Comparison of ENCODE assay signal across 8 mouse cellular contexts in the genomic region with DNA sequence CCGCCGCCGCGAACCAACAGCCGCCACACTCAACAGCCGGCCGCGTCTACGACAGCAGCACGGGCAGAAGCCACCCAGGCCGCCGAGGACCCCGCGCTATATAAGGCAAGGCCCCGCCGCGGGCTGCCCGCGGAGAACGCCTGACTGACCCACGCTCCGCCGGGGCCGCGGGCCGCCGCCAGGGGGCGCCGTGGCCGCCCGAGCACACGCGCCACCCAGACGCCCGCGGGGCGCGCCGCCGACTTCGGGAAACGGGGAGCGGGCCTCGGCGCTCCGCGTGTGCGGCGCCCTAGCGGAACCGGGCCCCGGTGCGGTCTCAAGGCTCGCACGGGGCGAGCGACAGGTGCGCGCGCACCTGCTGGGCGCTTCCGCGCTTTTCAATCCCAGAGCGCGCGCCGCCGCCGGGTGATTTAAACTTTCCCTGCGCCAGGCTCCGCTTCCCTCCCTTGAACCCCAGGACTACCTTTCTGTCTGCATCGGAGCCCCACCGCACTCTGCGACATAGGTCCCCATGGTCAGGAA. TPM values are rescaled to one million over a fixed set of nuclear protein-coding genes. Genes with fewer than 3 reads are reported as not detected.
DNase-seq lines count a peak whose midpoint lies in the region; ATAC-seq and TF ChIP-seq lines count a peak whose summit lies in the region.

A gene (minus strand): TSS at position 153 of the 522 bp plus-strand sequence.

- 0 out of 2 replicates have a peak, but pooled peaks have one; percentile 24 for TF ChIP-seq CTCF in cortical plate, adult 2 months (IDR thresholded peaks at IDR 0.05; ENCODE audit: extremely low read depth, insufficient read depth, low read length)

- peak; percentile 93 for ATAC-seq in megakaryocyte, adult 5-6 weeks (ENCODE audit: poor library complexity, severe bottlenecking)

- TF ChIP-seq POLR2A in cortical plate, adult 2 months (IDR thresholded peaks at IDR 0.05; ENCODE audit: extremely low read depth, insufficient read depth, low read length): peak; percentile 19; the same call in 1 of the 2 replicates

- DNase-seq in adipocyte (ENCODE audit: low spot score): peak; percentile 85
- DNase-seq in gastrocnemius, adult 8-10 months (ENCODE audit: low spot score in 2 of 2): peak; percentile 90 to 92
- peak; percentile 94 for DNase-seq in induced T-regulatory cell, adult 2 months (ENCODE audit: low read depth)
- DNase-seq in left cerebral cortex, adult 8-10 months (ENCODE audit: low spot score in 2 of 2): peak; percentile 68 to 88
- peak; percentile 91 for DNase-seq in right cerebral cortex, adult 18-20 months
- DNase-seq in urinary bladder, adult 2 months (ENCODE audit: low spot score): peak; percentile 89

- peak within 1 kb of the TSS; percentile 93 for H3K4me3 ChIP-seq in cortical plate, adult 2 months (ENCODE audit: insufficient read depth, low read length)

- peak within 1 kb of the TSS; percentile 85 for H3K27ac ChIP-seq in cortical plate, adult 2 months (ENCODE audit: insufficient read depth, low read length)

- H3K4me1 ChIP-seq in cortical plate, adult 2 months (ENCODE audit: control insufficient read depth, insufficient read depth, low read length): no peaks in the 10 kb centered on the region; the same call in 1 of the 2 replicates

RNA-seq across cellular contexts. Expression of the gene that starts here (rescaled TPM):
- polyA plus RNA-seq in cortical plate, adult 2 months (2012; rRNA removed): 13.0 and 14.1 TPM in 2 replicates
- total RNA-seq in gastrocnemius, adult 8-10 months (2022): 10 to 100 TPM; 47.1 to 59.3 (median 52.9) TPM
- 10 to 100 TPM; 63.6 to 78.8 (median 68.0) TPM for total RNA-seq in left cerebral cortex, adult 8-10 months (2022)
- 47.0 and 47.1 TPM in 2 replicates for total RNA-seq in megakaryocyte, adult 5-6 weeks (2015)
- total RNA-seq in megakaryocyte, adult 5-6 weeks (2017): 11.2 and 15.5 TPM in 2 replicates
- polyA plus RNA-seq in urinary bladder, adult 2 months (2012; rRNA removed): 18.5 and 19.4 TPM in 2 replicates

Comparison
In these comparisons a context has a peak if more than half of its experiments do, and no peak if none do; other contexts are left out.
1. Peak in every context shown above with its lines: DNase-seq, ATAC-seq, H3K4me3 ChIP-seq and H3K27ac ChIP-seq.